Mouse (Mus musculus): ENCODE measurements around the gene Tenm4.

DNA sequence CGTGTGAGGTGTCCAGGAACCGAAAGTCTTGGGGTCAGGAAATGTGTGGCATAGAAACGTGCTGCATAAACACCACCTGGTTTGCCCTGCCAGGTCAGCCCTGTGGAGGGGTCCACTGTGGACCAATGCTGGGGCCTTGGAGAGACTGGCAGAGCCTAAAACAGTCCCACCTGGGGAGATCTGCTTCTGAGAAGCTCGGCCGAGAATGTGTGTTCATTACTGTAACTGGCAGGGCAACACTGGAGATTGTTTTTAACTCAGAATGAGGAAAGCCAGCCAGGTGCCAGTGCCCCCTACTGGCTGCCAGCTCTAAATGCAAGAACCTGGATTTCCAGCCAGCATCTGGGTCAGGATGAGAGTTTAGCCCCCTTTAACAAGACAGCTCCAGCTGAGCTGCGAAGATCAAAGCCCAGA, 383.2 kb downstream of the Tenm4 start:
- TF ChIP-seq MAFK (IDR thresholded peaks at IDR 0.05; ENCODE audit: insufficient replicate concordance, low read length) (no peak), CTCF (conservative IDR thresholded peaks at IDR 0.05 in 1 of 2, IDR thresholded peaks at IDR 0.05 in 1 of 2; ENCODE audit: low read depth in 2 of 2, low read length in 2 of 2) (peak; percentile 76 to 79), CHD1 (IDR thresholded peaks at IDR 0.05; ENCODE audit: low read depth, low read length) (no peak), EP300 (IDR thresholded peaks at IDR 0.05; ENCODE audit: low read length) (no peak), RCOR1 (conservative IDR thresholded peaks at IDR 0.05; ENCODE audit: low read depth, low read length) (no peak), E2F4 (IDR thresholded peaks at IDR 0.05; ENCODE audit: insufficient replicate concordance, low read depth, low read length) (no peak), CHD2 (IDR thresholded peaks at IDR 0.05; ENCODE audit: low read length) (no peak), MAX (IDR thresholded peaks at IDR 0.05; ENCODE audit: low read length) (no peak), JUND (conservative IDR thresholded peaks at IDR 0.05; ENCODE audit: low read depth, low read length) (no peak), HCFC1 (IDR thresholded peaks at IDR 0.05; ENCODE audit: low read depth, low read length) (no peak)

All from CH12.LX (cell line).